Mouse (Mus musculus) testis, adult 2 months (tissue): Measurements from ENCODE around the gene Muc3a.

ENCODE experiments used
- CTCF ChIP-seq: fragments of 200-500 bp; IDR thresholded peaks from 2 replicates; pipeline ENCODE4 v1.5.1; 2012; ENCODE audit warnings: low read depth, mild to moderate bottlenecking, inconsistent platforms, low read length, moderate library complexity; ENCODE audit not compliant: control insufficient read depth, insufficient read depth, insufficient replicate concordance
- POLR2A ChIP-seq: fragments of 200-500 bp; IDR thresholded peaks from 2 replicates; pipeline ENCODE4 v1.6.1; 2012; ENCODE audit warnings: low read depth, mild to moderate bottlenecking, inconsistent platforms, low read length, moderate library complexity; ENCODE audit not compliant: control insufficient read depth

DNA sequence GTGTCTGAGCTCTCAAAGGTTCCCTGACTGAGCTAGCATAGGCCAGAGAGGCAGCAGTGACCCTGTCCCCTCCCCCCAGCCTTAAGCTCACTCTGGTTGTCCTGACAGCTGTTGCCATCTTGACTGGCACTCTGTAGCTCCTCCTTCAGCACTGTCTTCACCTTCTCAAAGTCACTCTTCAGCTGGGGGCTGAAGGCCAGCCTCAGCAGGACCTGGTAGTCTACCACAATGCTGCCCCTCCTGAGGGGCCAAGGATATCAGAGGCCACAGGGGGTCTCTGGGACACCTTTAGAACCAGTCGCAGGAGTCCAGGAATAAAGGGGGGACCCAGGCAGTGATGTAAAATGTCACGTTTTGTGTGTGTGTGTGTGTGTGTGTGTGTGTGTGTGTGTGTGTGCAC, at the start of gene Muc3a:
- TF ChIP-seq POLR2A = no peak
- no peak for TF ChIP-seq CTCF
